Mouse (Mus musculus) E14TG2a.4 (cell line): ENCODE measurements around the gene Hrasls5.

Source experiments
- H3K27me3 ChIP-seq: 2 replicates; pipeline ENCODE4 v1.6.1; 2014; ENCODE audit warnings: low read length, control low read depth; ENCODE audit not compliant: insufficient read depth
- H3K36me3 ChIP-seq: 2 replicates; pipeline ENCODE4 v1.6.1; 2014; ENCODE audit warnings: low read length, control low read depth; ENCODE audit not compliant: insufficient read depth
- H3K4me1 ChIP-seq: replicated peaks from 2 replicates; pipeline ENCODE4 v1.6.1; 2014; ENCODE audit warnings: low read depth, low read length, control low read depth
- H3K4me3 ChIP-seq: replicated peaks from 2 replicates; pipeline ENCODE4 v1.5.1; 2014; ENCODE audit warnings: mild to moderate bottlenecking, low read length
- H3K9me3 ChIP-seq: 2 replicates; pipeline ENCODE4 v1.6.1; 2014; ENCODE audit warnings: low read length, control low read depth
- CTCF ChIP-seq: conservative IDR thresholded peaks from 2 replicates; pipeline ENCODE4 v1.5.1; 2014; ENCODE audit warnings: low read length
- NANOG ChIP-seq: IDR thresholded peaks from 2 replicates; pipeline ENCODE4 v1.6.1; 2014; ENCODE audit warnings: borderline replicate concordance, low read length, mixed read lengths
- POU5F1 ChIP-seq: IDR thresholded peaks from 2 replicates; pipeline ENCODE4 v1.6.1; 2014; ENCODE audit warnings: low read length, borderline replicate concordance

Gene Hrasls5

DNA sequence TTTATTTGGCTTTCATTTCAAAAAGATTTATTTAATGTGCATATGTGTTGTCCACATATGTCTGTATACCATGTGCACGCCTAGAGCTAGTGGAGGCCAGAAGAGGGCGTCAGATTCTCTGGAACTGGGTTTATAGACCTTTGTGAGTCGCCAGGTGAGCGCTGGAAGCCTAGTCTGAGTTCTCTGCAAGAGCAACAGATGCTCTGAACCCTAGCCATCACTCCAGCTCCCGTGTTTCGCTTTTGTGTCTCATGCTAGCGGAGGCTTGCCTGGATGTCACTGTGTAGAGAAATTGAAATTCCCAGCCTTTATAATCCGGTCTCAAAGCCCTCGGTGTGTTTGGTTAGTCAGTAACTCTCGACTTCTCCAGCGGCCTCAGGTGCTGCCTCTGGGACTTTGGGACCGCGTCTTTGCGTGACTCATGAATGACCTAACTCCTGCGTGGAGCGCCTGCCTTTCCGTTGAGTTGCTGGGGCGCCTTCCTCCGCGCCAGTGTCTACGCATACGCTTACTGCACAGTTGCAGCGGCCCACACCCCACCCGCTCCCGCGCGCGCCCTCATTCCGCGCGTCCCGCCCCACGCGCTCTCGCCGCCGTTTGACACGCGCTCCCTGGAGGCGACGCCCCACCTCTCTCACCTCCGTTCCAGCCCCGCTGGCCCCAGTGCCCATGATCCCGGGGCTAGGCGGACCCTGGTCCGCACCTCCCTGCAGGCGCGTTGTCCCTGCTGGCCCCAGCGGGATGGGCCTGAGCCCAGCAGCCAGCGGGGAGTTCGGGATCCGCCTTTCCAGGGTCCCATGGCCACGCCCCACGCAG lies at the start of gene Hrasls5:
Hrasls5 (plus strand) TSS at position 600 of the 816 bp plus-strand sequence.
- peaks cover 33% of the 10 kb centered on the region for H3K4me1 ChIP-seq
- no peaks in the 10 kb centered on the region for H3K36me3 ChIP-seq
- no peaks in the 10 kb centered on the region for H3K9me3 ChIP-seq
- TF ChIP-seq NANOG = no peak
- peak; percentile 26; the same call in 1 of the 2 replicates for TF ChIP-seq CTCF
- peak within 1 kb of the TSS; percentile 79 for H3K4me3 ChIP-seq
- H3K27me3 ChIP-seq = peaks cover 59% of the 10 kb centered on the region

GRCm38 (mm10) chr19:7562601-7563129 lies 49.7 kb upstream of the Hrasls5 start:
- H3K9me3 ChIP-seq = no peaks in the 10 kb centered on the region
- H3K4me1 ChIP-seq = peaks cover 34% of the 10 kb centered on the region
- peaks cover 5% of the 10 kb centered on the region for H3K36me3 ChIP-seq
- no peak for TF ChIP-seq POU5F1
- TF ChIP-seq CTCF = no peak
- TF ChIP-seq NANOG = no peak
- H3K27me3 ChIP-seq = peaks cover 18% of the 10 kb centered on the region
- peak overlapping the region; percentile 20; the same call in 1 of the 2 replicates for H3K4me3 ChIP-seq

DNA sequence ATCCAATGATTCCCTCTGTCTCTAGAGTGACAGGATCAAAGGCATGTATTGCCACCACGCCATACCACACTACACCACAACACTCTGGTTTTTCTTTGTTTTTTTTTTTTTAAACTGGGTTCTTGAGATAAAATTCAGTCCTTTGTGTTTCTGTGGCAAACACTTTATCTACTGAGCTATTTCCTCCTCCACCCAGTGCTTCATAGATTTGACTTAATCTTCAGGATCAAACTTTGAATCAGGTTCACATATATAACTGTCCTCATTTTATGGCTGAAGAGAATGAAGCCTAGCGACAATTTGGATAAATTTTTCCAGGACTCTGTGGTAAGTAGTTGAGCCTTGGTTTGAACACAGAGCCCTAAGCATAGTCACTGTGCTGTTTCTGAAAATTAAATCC lies 48.7 kb upstream of the Hrasls5 start:
- Histone ChIP-seq H3K9me3 (no peaks in the 10 kb centered on the region), H3K36me3 (peaks cover 5% of the 10 kb centered on the region), H3K4me3 (no peak overlapping the region), H3K27me3 (peaks cover 8% of the 10 kb centered on the region), H3K4me1 (peaks cover 28% of the 10 kb centered on the region)
- TF ChIP-seq NANOG (no peak), CTCF (no peak), POU5F1 (no peak)

- H3K4me1 ChIP-seq = peaks cover 28% of the 10 kb centered on the region
These were observed 47.9 kb upstream of the Hrasls5 start for GRCm38 (mm10) chr19:7564457-7564856.

DNA sequence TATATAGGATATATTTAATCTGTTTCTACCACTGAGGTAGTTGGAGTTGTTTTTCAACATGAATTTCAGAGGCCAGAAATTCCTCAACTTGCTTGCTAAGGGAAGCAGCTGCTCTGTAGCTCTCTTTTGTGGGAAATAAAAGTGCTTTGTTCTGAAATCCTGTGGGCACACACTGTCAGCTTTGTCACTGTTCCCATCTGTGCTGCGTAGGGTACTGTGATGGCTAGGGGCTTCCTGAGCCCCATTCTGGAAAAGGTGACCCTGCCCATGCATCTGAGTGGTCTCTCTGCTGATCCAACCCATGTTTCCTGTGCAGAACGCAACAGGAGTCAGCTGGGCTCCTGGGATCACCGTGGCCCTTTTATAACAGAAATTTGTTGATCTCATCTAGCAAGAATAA lies 45.5 kb upstream of the Hrasls5 start:
- no peaks in the 10 kb centered on the region for H3K27me3 ChIP-seq
- H3K36me3 ChIP-seq = no peaks in the 10 kb centered on the region
- TF ChIP-seq NANOG (no peak), CTCF (no peak), POU5F1 (no peak)
- no peaks in the 10 kb centered on the region for H3K9me3 ChIP-seq
- peaks cover 21% of the 10 kb centered on the region for H3K4me1 ChIP-seq
- no peak overlapping the region for H3K4me3 ChIP-seq

More at GRCm38 (mm10) chr19:7564457-7564856, 47.9 kb upstream of the Hrasls5 start:
- TF ChIP-seq NANOG = no peak
- TF ChIP-seq CTCF = no peak
- TF ChIP-seq POU5F1 = no peak
- H3K27me3 ChIP-seq = peaks cover 1% of the 10 kb centered on the region
- H3K9me3 ChIP-seq = no peaks in the 10 kb centered on the region
- H3K36me3 ChIP-seq = peaks cover 3% of the 10 kb centered on the region
- H3K4me3 ChIP-seq = no peak overlapping the region

GRCm38 (mm10) chr19:7568364-7568763 lies 44.0 kb upstream of the Hrasls5 start:
- peaks cover 19% of the 10 kb centered on the region for H3K4me1 ChIP-seq
- no peaks in the 10 kb centered on the region for H3K36me3 ChIP-seq
- no peaks in the 10 kb centered on the region for H3K9me3 ChIP-seq
- H3K27me3 ChIP-seq = no peaks in the 10 kb centered on the region
- no peak overlapping the region for H3K4me3 ChIP-seq
- TF ChIP-seq POU5F1 = no peak
- no peak for TF ChIP-seq NANOG

DNA sequence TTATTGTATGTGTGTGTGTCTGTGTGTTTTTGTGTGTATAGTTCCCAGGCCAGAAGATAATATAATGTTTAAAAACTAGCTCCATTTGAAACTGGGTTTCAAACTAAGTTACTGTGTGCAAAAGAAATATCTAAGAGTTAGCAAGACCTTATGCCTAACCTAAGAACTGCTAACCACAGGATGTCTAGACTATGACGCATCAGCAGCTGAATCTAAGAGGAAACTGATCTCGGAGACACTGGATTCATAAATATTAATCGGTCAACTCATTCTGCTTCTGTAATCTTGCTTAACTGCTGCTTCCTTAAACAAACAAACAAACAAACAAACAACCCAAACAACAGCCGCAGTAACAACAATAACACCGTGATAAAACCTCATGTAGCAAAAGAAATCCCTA lies 42.7 kb upstream of the Hrasls5 start:
- H3K36me3 ChIP-seq = no peaks in the 10 kb centered on the region
- H3K9me3 ChIP-seq = no peaks in the 10 kb centered on the region
- no peaks in the 10 kb centered on the region for H3K27me3 ChIP-seq
- H3K4me3 ChIP-seq = no peak overlapping the region
- TF ChIP-seq POU5F1 = no peak
- TF ChIP-seq CTCF = no peak
- no peak for TF ChIP-seq NANOG
- H3K4me1 ChIP-seq = peaks cover 25% of the 10 kb centered on the region

DNA sequence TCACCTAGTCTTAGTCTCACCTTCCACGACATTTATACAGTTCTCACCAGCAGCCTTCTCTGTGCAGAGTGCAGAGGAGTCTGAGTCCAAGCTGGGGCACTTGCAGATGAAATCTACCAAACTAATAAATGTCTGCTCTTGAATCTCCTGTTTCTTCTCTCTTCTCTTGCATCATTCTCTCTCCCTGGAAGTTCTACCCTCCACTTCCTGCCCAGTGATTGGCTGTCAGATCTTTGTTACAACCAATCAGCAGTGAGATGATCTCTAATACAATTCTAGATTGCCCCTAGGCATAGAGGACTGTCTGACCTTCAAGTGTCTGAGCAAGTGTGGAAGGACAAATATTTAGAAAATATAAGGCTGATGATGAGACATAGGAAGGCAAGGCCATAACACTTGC lies 36.2 kb upstream of the Hrasls5 start:
- no peaks in the 10 kb centered on the region for H3K27me3 ChIP-seq
- peaks cover 47% of the 10 kb centered on the region for H3K4me1 ChIP-seq
- TF ChIP-seq POU5F1 (no peak), NANOG (no peak), CTCF (no peak)
- H3K36me3 ChIP-seq = peaks cover 24% of the 10 kb centered on the region
- H3K9me3 ChIP-seq = no peaks in the 10 kb centered on the region
- H3K4me3 ChIP-seq = no peak overlapping the region

- Histone ChIP-seq H3K27me3 (no peaks in the 10 kb centered on the region), H3K36me3 (peaks cover 24% of the 10 kb centered on the region), H3K4me1 (peaks cover 54% of the 10 kb centered on the region), H3K4me3 (no peak overlapping the region), H3K9me3 (no peaks in the 10 kb centered on the region)
- TF ChIP-seq NANOG (no peak), CTCF (no peak), POU5F1 (no peak)
These were observed 34.6 kb upstream of the Hrasls5 start for GRCm38 (mm10) chr19:7577710-7578109.
